Mouse (Mus musculus) MEL (cell line): ENCODE measurements at regions not wholly inside any gene's neighbourhood (a gene's known extent, or its start where the extent isn't known, plus 50 kb on each side); places are given as distances from the start of the nearest gene placed in this dataset.

Source experiments
- MAFK ChIP-seq: IDR thresholded peaks from 2 replicates; pipeline ENCODE4 v1.6.1; 2011; ENCODE audit warnings: low read depth, mild to moderate bottlenecking, low read length, improper control_type of control experiment, borderline replicate concordance
- MAZ ChIP-seq: IDR thresholded peaks from 2 replicates; pipeline ENCODE4 v1.6.1; 2012; ENCODE audit warnings: low read depth, mild to moderate bottlenecking, inconsistent platforms, low read length, improper control_type of control experiment
- POLR2AphosphoS5 ChIP-seq: IDR thresholded peaks from 2 replicates; pipeline ENCODE4 v1.6.1; 2012; ENCODE audit warnings: low read depth, borderline replicate concordance, mild to moderate bottlenecking, inconsistent platforms, low read length, moderate library complexity, mixed read lengths

DNA sequence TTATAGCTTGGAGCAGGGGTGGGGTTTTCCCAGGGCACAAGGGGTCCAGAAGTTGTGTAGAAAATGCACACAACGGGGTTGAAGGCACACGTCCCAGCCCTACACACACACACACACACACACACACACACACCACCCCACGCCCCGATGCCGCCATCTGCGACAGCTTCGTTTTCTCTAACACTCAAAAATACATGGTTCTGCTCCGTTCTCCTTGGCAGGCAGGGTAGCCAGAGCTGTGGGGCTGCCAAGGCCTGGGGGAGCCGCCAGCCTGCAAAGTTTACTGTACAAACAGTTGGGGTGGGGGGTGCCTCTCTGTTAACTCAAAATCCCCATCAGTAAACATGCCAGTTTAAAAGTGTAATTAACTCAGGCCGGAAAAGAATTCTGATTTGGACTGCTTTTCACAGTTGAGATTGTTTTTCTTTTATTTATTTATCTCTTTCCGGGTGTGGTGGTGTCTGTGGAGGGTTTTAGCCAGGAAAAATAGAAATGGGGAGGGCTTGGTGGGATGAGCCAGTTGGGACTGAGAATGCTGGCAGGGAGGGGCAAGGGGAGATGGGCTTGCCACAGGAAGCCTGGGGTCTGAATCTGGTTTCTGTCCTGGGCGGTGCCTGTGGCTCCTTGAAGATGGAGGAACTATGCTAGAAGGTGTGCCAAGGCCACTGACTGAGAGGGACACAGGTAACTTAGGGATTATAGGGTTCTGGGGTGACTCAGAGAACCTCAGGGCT lies 148.4 kb upstream of the Rtl1 start:
- TF ChIP-seq MAFK: no peak
- no peak for TF ChIP-seq MAZ
- TF ChIP-seq POLR2AphosphoS5: no peak
